Mouse (Mus musculus) adrenal gland, postnatal 36 days (tissue): ENCODE measurements around the gene Rhcg. TPM values are rescaled to one million over a fixed set of nuclear protein-coding genes. Genes with fewer than 3 reads are reported as not detected.

Source experiments
- DNase-seq, 2 experiments: peaks; one replicate each; pipeline ENCODE4 v3.0.0; 2021; ENCODE audit warnings: mixed read lengths in 1 of 2
- long read RNA-seq, 2 experiments: library from polyadenylated mRNA; stranded (forward); transcript quantifications; one replicate each; pipeline ENCODE4 v2.0.0; 2021; ENCODE audit warnings: borderline sequencing depth in 2 of 2
- total RNA-seq, 2 experiments: library from RNA; stranded (reverse); gene quantifications; 2 replicates each; pipeline ENCODE4 v1.2.3; 2021

Rhcg gene
- total RNA-seq, result 10 to 100 TPM; 16.5 to 56.2 TPM
- long read RNA-seq, experiment 1, transcript Rhcg-201 (11 exons, 2,090 nt), result major isoform, 28 of 31 reads
- long read RNA-seq, experiment 1, partial matches to known transcripts, result 0 of 31 reads
- long read RNA-seq, experiment 1, other reads (novel, unspliced or antisense), result 3 of 31 reads
- long read RNA-seq, experiment 2, transcript Rhcg-201 (11 exons, 2,090 nt), result major isoform, 24 of 30 reads
- long read RNA-seq, experiment 2, partial matches to known transcripts, result 1 of 30 reads
- long read RNA-seq, experiment 2, other reads (novel, unspliced or antisense), result 5 of 30 reads

DNA sequence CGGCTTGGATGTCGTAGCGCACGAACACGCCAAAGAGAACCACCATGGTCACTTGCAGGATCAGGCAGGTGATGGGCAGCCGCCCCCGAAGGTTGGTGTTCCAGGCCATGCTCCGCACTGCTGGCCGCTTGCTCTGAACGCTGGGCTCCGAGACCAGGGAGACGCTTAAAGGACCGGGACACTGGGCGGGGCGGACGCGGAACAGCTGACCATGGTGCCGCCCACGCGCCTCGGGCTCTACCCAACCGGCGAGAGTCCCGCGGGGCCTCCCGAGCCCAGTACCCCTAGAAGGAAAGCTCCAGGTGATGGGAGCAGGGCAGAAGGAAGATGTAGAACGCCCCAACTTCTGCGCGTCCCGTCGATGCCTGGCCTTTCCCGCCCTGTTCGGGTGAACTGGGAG is at the start of gene Rhcg:
Gene Rhcg, minus strand, starts transcription at position 240 of the 400 bp plus-strand sequence.
- DNase-seq, result peak; percentile 38 to 73

DNA sequence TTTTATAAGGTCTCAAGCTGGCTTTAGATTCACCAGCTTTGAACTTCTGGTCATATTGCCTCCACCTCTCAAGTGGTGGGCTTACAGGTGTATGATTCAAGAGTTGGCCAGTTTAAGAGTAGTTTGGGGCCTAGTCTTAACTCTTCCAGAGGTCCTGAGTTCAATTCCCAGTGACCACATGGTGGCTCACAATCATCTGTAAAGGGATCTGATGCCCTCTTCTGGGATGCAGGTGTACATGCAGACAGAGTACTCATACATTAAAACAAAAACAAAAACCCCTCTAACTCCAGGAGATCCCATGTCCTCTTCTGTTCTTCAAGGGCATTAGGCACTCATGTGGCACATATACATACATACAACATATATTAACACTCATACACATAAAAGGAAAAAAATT is 49.2 kb upstream of the Rhcg start:
- no peak for DNase-seq

GRCm38 (mm10) chr7:79661253-79661890 is 43.9 kb upstream of the Rhcg start:
- DNase-seq, result no peak

DNA sequence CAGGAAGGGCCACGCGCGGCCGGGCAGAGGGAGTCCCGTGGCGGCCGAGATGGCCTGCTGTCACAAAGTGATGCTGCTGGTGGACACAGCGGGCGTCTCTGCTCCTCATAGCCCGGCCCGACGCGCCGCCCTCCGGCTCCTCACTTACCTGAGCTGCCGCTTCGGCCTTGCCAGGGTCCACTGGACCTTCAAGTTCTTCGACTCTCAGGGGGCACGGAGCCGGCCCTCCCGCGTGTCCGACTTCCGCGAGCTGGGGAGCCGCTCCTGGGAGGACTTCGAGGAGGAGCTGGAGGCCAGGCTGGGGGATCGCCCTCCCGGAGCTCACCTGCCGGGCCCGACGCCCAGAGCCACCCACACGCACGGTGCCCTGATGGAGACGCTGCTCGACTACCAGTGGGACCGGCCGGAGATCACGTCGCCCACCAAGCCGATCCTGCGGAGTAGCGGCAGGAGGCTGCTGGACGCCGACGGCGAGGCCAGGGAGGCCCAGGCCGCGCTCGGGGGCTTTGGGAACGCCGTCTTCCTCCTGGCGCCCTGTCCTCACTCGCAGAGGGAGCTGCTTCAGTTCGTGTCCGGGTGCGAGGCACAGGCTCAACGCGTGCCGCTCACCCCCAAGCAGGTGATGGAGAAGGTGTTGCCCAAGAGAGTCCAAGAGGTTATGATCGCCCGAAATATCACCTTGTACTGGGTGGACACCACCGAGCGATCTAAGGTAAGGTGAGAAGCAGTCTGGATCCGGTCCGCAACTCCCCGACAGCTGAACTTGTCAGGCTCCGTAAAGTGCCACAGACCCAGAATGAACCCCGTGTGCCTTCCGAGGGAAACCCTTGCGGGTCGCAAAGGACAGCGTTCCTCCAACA is 43.1 kb upstream of the Rhcg start:
- no peak for DNase-seq

DNA sequence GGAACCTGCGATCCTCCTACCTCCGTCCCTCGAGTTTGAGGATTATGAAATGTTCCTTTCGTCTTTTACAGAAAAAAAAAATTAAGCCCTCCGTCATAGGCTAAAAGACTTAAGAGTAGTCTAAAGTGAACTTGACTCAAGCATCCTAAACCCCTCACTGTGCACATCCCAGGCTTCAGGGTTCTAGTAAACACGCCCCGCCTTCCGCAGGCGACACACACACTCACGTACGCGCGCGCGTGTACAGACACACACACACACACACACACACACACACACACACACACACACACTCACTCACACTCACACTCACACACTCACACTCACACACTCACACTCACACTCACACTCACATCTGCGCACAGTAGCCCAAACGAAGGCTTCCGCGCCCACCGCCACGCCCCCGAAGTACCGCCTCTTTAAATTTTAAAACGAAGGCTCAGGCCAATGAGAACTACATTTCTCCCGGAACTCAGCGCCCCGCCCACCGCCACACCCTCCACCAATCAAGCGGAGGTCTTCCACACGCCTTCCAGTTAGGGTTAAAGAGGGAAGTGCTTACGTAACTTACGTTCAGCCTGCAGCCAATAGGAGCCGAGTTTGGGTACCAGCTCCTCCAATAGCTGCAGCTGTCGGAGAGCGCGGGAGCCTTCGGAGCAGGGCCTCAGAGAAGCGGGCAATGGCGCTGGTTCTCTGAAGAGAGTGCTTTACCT is 42.3 kb upstream of the Rhcg start, which contains the start of gene Ticrr:
Gene Ticrr, plus strand, starts transcription at position 619 of the 713 bp plus-strand sequence.
- DNase-seq, result peak; percentile 96 to 98

GRCm38 (mm10) chr7:79654586-79654985 is 37.1 kb upstream of the Rhcg start:
- DNase-seq, result no peak

- no peak for DNase-seq
Observed at GRCm38 (mm10) chr7:79654185-79654584, 36.7 kb upstream of the Rhcg start.

- DNase-seq, result peak; percentile 54 to 74
Observed at GRCm38 (mm10) chr7:79649005-79649404, 31.5 kb upstream of the Rhcg start.

DNA sequence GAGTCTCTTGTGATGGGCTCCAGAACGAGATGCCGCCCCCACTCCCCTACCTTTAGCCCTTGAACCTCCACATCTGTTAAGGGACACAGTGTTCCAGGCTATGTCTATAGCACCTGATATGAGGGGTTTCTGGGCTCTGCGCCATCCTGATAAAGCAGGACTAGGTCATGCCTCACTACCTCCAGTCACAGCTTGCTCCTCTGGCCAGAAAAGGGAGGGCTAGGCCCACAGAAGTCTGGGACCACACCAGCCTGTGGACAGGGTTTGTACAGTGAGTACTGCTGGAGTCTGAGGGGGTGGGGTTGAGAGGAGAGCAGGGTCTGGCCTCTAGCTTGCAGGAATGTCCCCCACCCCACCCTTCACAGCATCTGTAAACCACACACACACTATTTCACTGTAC is 29.8 kb upstream of the Rhcg start:
- DNase-seq, result no peak

- DNase-seq, result no peak
Observed at GRCm38 (mm10) chr7:79631773-79632348, 14.4 kb upstream of the Rhcg start.

GRCm38 (mm10) chr7:79628271-79628913 is 10.9 kb upstream of the Rhcg start:
- no peak for DNase-seq

DNA sequence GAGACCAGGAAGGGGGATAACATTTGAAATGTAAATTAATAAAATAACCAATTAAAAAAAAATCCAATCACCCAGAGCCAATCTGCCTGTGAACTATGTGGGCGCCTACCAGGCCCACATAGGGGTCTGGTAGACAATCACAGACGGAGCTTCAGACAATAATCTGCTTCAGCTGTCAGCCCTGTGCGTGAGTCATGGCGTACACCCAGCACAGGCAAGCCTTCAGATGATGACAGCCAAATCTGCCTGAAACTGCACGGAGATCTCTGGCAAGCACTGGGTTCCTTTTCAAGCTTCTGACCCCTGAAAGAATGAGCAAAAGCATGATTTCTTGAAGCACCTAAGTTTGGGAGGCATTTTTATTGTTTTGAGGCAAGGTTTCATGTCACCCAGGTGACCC is 8.7 kb upstream of the Rhcg start:
- DNase-seq, result no peak

DNA sequence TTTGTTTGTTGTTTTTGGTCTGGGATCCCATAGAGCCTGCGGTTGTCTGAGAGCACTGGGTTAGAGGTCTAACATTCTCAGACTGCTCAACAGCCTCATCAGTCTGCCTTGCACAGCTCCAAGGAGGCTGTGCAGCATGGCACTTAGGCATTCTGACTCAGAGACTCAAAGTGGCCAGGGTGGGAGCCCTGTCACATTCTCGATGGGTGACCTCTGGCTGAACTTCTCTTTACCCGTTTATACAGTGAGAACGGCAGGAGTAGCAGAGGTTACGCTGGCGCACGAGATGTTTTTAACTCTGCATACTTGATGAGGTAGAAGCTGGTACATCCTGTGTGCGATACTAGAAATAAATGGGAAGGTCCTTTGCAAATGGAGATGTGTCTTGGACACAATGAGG is 5.6 kb upstream of the Rhcg start:
- DNase-seq, result no peak

- no peak for DNase-seq
Observed at GRCm38 (mm10) chr7:79619493-79619892, 2.0 kb upstream of the Rhcg start.

DNA sequence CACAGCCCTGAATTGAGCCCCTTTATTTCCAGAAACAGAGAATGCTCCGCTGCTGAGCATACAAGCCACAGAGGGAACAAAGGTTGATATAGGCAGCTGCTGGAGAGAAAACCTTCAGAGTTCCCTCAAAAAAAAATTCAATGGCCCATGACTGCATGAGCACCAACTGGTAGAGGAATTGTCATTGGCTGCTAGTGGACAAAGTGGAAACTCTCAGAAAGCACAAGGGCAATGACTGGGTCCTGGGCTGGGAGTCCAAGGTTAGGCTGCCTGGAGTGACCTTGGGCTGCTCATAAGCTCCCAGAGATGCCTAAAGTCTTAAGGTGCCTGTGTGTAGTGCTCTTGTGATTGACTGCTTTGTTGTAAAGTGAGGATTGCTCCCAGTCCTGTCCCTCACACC is 1.5 kb downstream of the Rhcg start:
- peak; percentile 70 to 74 for DNase-seq

GRCm38 (mm10) chr7:79615008-79615407 is 2.4 kb downstream of the Rhcg start:
- peak in 1 of 2 experiments; percentile 66 for DNase-seq

DNA sequence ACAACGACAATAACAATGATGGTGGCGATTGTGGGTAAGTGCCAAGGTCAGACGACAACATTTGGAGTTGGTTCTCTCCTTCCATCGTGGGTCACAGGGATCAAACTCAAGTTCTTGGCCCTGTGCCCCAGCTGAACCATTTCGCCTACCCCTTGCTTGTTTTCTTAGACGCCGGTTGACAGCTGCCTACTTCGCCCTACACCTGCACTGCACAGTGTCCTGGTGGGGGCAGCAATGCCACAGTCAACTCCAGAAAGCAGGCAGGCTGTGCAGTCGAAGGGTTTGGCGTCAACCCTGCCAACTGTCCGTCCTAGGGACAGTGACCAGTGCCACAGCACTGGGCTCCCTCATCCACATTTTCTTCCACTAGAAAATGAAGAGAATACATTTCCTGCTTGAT is 4.1 kb downstream of the Rhcg start:
- peak in 1 of 2 experiments; percentile 44 for DNase-seq

DNA sequence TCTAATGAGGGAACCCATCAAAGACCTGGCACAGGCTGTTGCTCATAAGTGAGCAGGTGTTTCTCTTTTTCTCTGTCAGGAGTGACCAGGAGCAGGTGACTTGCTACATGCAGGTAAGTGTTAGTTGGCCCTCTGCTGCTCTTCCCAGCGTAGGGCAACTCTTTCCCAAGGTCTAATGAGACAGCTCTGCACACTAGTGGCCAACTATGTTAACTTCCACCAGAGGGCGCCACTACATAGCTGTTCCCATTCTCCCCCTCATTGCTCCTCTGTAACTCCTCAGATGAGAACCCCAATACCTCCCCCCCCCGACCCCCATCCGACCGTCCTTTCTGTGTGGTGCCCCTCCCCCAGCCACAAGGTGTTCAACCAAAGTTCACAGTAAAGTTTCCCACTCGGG is 4.7 kb downstream of the Rhcg start:
- peak; percentile 72 to 76 for DNase-seq

DNA sequence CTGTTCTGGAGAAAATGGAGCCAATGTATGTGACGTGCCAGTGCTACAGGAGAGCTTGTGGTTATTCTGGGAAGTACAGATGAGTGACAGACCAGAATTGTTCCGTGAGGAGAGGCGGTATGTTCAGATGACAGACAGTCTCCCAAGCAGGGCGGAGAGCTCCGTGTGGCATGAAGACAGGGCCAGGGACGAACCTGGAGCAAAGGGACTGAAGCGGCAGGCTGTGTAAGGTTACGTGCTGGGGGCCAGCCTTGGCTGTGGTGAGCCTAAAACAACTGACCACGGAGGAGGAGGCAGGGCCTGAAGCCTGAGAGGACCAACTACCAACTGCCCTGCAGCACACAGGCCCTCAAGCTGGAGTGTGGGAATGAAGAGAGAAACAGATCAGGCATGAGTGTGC is 5.6 kb downstream of the Rhcg start:
- no peak for DNase-seq

GRCm38 (mm10) chr7:79607263-79607921 is 10.1 kb downstream of the Rhcg start:
- DNase-seq, result peak; percentile 24 to 44

DNA sequence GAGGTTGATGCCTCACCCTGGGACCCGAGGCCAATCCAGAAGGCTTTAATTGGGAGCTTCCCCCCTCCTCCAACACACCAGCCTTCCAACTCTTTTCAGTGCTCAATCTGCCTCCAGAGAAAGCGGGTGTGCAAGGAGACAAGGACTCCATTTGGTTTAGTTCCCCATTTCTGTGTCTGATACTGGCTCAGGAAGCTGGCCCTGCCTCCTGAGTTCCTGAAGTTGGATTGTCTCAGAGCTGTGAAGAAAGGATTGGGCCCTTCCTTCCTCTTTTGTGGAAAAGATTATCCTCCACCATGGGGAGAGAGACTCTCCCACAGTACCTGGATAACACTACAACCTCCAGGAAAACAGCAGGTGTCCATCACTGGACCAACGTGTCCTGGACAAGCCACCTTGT is 10.7 kb downstream of the Rhcg start:
- DNase-seq, result no peak
